Mouse (Mus musculus) stomach, postnatal 0 days (tissue): ENCODE data around the gene Slc41a2. TPM values are rescaled to one million over a fixed set of nuclear protein-coding genes. Genes with fewer than 3 reads are reported as not detected.

Source experiments
- ATAC-seq: fragments of 200-750 bp; cut with Nextera tagmentation; 2 replicates; pipeline ENCODE4 v1.8.0; 2017; ENCODE audit not compliant: low FRiP score, low TSS enrichment
- DNase-seq: peaks from one replicate; pipeline ENCODE4 v3.0.0-alpha.2; 2016; ENCODE audit warnings: low spot score
- H3K27ac ChIP-seq: fragments of 300-500 bp; sonication (generic); replicated peaks from 2 replicates; pipeline ENCODE4 v1.5.1; 2014; ENCODE audit warnings: mild to moderate bottlenecking, control low read depth
- H3K27me3 ChIP-seq: fragments of 300-500 bp; sonication (generic); 2 replicates; pipeline ENCODE4 v1.6.1; 2014; ENCODE audit warnings: low read length; ENCODE audit not compliant: control insufficient read depth, insufficient read depth
- H3K36me3 ChIP-seq: fragments of 300-500 bp; sonication (generic); 2 replicates; pipeline ENCODE4 v1.6.1; 2014; ENCODE audit warnings: low read length, mixed read lengths; ENCODE audit not compliant: control insufficient read depth, insufficient read depth
- H3K4me1 ChIP-seq: fragments of 300-500 bp; sonication (generic); replicated peaks from 2 replicates; pipeline ENCODE4 v1.6.1; 2014; ENCODE audit warnings: antibody characterized with exemption; ENCODE audit not compliant: control insufficient read depth, insufficient read depth
- H3K4me2 ChIP-seq: fragments of 300-500 bp; sonication (generic); replicated peaks from 2 replicates; pipeline ENCODE4 v1.6.1; 2014; ENCODE audit warnings: low read depth, mild to moderate bottlenecking, control low read depth, moderate library complexity
- H3K4me3 ChIP-seq: fragments of 300-500 bp; sonication (generic); 2 replicates; pipeline ENCODE4 v1.5.1; 2014; ENCODE audit warnings: low read depth, low read length, control low read depth
- H3K9ac ChIP-seq: fragments of 300-500 bp; sonication (generic); 2 replicates; pipeline ENCODE4 v1.6.1; 2014; ENCODE audit warnings: mild to moderate bottlenecking, low read length, control low read depth, mixed read lengths
- H3K9me3 ChIP-seq: fragments of 300-500 bp; sonication (generic); 2 replicates; pipeline ENCODE4 v1.6.1; 2016; ENCODE audit warnings: low read length; ENCODE audit not compliant: control insufficient read depth
- CTCF ChIP-seq: IDR thresholded peaks from 2 replicates; pipeline ENCODE4 v1.5.1; 2016; ENCODE audit warnings: antibody characterized with exemption, low read depth, mild to moderate bottlenecking, moderate library complexity
- EP300 ChIP-seq: optimal IDR thresholded peaks from 2 replicates; pipeline ENCODE3; 2016; ENCODE audit warnings: antibody characterized with exemption
- WGBS: fragments of 180-500 bp; shearing (Covaris S2); extraction: QIAGEN DNeasy Blood & Tissue Kit; methylation state at CpG from one replicate; pipeline ENCODE4 v1.1.7; 2014; 5-methylcytosine and 5-hydroxymethylcytosine counted together
- polyA plus RNA-seq: library from polyadenylated mRNA; unstranded; fragments of >200 nt; fragmentation: Nextera tagmentation; extraction: Ambion mirVana; gene quantifications from 2 replicates; pipeline ENCODE4 v1.2.1, GENCODE M21; 2015

Gene Slc41a2
- polyA plus RNA-seq, 1 experiment from 2014 or later = 0.92 TPM

DNA sequence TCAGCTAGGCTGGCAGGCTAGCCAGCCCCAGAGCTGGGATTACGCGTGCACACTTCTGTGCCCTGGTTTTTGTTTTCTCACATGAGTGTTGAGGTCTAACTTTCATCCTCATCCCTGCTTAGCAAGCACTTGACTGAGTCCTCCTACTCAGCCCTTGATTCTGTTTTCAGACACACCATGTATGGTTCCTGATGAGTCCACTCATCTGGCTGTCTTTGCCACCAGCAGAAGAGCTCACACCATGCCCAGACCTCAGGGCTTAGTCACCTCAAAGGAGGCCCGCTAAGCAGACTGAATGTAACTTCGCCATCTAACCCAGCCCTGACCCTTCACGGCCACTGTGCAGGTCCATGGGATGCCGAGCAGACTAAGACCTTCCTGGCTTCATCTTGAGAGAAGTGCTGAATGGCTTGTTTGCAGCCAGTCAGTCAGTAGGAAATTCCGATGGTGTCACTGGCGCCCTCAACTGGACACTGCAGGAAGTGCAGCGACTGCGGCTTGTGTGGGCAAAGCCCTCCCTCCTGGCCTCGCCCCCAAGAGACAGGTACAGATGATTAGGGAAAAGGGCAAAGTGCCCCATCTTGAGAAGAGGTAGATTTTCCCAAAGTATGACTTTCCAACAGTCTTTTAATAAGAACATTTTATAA, 139.9 kb downstream of the Slc41a2 start:
- H3K4me2 ChIP-seq = no peak overlapping the region
- WGBS = 49% methylated on average over 11 of the region's 11 CpGs
- no peak overlapping the region for H3K4me3 ChIP-seq
- TF ChIP-seq CTCF (peak; percentile 79), EP300 (no peak)
- DNase-seq = peak; percentile 63
- peak; percentile 42; the same call in 1 of the 2 replicates for ATAC-seq
- H3K27me3 ChIP-seq = no peaks in the 10 kb centered on the region
- no peaks in the 10 kb centered on the region for H3K36me3 ChIP-seq
- H3K9me3 ChIP-seq = no peaks in the 10 kb centered on the region
- H3K9ac ChIP-seq = no peak overlapping the region
- no peak overlapping the region for H3K27ac ChIP-seq
- H3K4me1 ChIP-seq = no peaks in the 10 kb centered on the region

DNA sequence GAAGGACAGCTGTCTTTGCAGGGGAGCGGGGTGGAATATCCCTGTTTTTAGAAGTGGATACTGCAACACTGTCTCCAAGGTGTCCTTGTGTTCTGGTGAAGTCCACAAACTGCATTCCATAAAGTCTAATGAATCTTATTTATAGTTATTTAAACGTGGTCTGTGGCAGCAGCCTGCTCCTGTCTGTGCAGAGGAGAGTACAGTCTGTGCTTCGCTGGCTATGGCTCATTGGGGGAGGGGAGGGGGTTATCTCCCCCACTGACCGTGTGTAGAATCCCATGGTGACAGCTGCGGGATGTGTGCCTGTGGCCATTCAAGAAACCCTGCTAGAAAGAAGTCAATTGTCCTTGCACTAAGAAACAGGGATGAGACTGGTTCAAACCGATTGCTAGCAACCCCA, 145.7 kb downstream of the Slc41a2 start:
- H3K4me3 ChIP-seq = no peak overlapping the region
- ATAC-seq (no peak), DNase-seq (no peak)
- no peaks in the 10 kb centered on the region for H3K4me1 ChIP-seq
- no peak overlapping the region for H3K9ac ChIP-seq
- H3K27me3 ChIP-seq = no peaks in the 10 kb centered on the region
- TF ChIP-seq CTCF = no peak
- no peak for TF ChIP-seq EP300
- WGBS = 64% methylated on average over 6 of the region's 6 CpGs
- no peaks in the 10 kb centered on the region for H3K36me3 ChIP-seq
- no peak overlapping the region for H3K27ac ChIP-seq
- H3K9me3 ChIP-seq = no peaks in the 10 kb centered on the region
- no peak overlapping the region for H3K4me2 ChIP-seq

DNA sequence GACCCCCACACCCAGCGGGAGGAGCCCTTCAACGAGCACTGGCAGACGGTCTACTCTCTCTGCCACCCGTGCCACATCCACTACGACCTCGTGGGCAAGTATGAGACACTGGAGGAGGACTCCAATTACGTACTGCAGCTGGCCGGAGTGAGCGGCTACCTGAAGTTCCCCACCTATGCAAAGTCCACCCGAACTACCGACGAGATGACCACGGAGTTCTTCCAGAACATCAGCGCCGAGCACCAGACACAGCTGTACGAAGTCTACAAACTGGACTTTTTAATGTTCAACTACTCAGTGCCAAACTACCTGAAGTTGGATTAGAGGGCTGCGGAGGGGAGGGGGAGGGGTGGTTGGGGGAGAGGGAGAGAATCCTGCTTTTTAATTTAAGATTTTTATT, 146.2 kb downstream of the Slc41a2 start:
- WGBS = 96% methylated on average over 17 of the region's 17 CpGs
- H3K9ac ChIP-seq = no peak overlapping the region
- no peaks in the 10 kb centered on the region for H3K9me3 ChIP-seq
- no peak overlapping the region for H3K4me2 ChIP-seq
- no peaks in the 10 kb centered on the region for H3K4me1 ChIP-seq
- H3K27ac ChIP-seq = no peak overlapping the region
- TF ChIP-seq EP300 (no peak), CTCF (no peak)
- no peaks in the 10 kb centered on the region for H3K27me3 ChIP-seq
- no peak for ATAC-seq
- no peak for DNase-seq
- no peaks in the 10 kb centered on the region for H3K36me3 ChIP-seq
- H3K4me3 ChIP-seq = no peak overlapping the region

DNA sequence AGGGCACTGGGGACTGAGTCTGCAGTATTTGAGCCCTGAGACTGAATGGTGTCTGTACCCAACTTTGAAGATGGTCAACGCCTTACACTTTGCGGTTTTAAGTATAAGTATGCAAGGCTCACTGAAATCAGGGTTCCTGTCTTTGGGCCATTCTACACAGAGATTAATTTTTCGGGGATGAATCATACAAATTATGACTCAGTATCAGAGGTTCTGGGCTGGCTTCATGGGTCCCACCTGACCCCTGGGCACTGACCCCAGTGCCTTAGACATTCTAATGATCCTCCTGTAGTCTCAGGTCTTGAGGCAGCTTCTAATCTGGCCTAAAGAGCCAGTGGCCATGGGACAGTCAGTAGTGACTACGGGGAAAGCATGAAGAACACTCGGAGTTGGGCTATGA, 148.6 kb downstream of the Slc41a2 start:
- Histone ChIP-seq H3K4me2 (no peak overlapping the region), H3K36me3 (no peaks in the 10 kb centered on the region), H3K27me3 (no peaks in the 10 kb centered on the region), H3K9me3 (no peaks in the 10 kb centered on the region), H3K9ac (no peak overlapping the region), H3K4me1 (no peaks in the 10 kb centered on the region; the same call in 1 of the 2 replicates), H3K27ac (no peak overlapping the region), H3K4me3 (no peak overlapping the region)
- 93% methylated on average over 5 of the region's 5 CpGs for WGBS
- no peak for TF ChIP-seq EP300
- ATAC-seq (no peak), DNase-seq (no peak)

DNA sequence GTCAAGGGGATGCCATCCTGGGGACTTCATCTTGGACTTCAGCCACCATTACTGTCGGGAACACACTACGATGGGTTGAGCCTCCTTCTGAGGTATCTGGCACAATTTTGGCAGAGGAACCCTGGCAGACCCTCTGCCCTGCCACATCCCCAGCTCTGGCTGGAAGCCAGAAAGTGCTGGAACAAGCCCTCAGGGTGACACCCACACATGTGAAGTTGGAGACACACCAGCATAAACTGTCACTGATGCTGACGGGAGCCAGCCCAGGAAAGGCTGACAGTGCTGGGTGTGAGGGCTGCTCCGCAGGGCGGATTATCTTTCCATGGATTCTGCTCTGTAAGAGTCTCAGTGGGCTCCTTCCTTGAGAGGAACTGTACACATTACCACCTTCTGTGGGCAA, 150.7 kb downstream of the Slc41a2 start:
- H3K4me1 ChIP-seq = no peaks in the 10 kb centered on the region; the same call in 1 of the 2 replicates
- DNase-seq (no peak), ATAC-seq (no peak)
- H3K27me3 ChIP-seq = no peaks in the 10 kb centered on the region
- no peak overlapping the region for H3K4me2 ChIP-seq
- no peak overlapping the region for H3K27ac ChIP-seq
- TF ChIP-seq EP300 = no peak
- TF ChIP-seq CTCF = no peak
- 62% methylated on average over 5 of the region's 5 CpGs for WGBS
- H3K36me3 ChIP-seq = no peaks in the 10 kb centered on the region
- no peak overlapping the region for H3K9ac ChIP-seq
- no peaks in the 10 kb centered on the region for H3K9me3 ChIP-seq
- H3K4me3 ChIP-seq = no peak overlapping the region

DNA sequence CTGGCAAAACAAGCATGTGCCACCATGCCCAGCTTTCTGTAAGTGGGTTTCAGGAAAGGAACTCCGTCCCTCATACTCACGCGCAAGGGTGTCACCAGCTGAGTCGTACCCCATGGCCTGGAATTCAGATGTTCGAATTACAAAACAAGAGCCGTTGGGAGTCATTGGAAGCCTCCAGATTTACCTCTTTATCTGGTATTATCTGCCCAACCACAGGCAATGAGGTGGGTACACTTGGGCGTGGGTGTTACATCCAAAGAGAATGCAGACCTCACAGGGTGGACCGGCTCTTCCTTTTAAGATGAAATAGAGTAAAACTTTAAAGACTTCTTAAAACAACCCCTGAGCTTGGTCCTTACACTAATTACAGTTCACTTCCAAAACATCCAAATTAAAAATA, 151.5 kb downstream of the Slc41a2 start:
- H3K4me3 ChIP-seq = no peak overlapping the region
- H3K4me1 ChIP-seq = no peaks in the 10 kb centered on the region; the same call in 1 of the 2 replicates
- H3K36me3 ChIP-seq = no peaks in the 10 kb centered on the region
- no peak overlapping the region for H3K27ac ChIP-seq
- DNase-seq (no peak), ATAC-seq (no peak)
- no peaks in the 10 kb centered on the region for H3K27me3 ChIP-seq
- no peaks in the 10 kb centered on the region for H3K9me3 ChIP-seq
- no peak for TF ChIP-seq CTCF
- TF ChIP-seq EP300 = no peak
- H3K4me2 ChIP-seq = no peak overlapping the region
- no peak overlapping the region for H3K9ac ChIP-seq
- 87% methylated on average over 8 of the region's 8 CpGs for WGBS
